Mouse (Mus musculus) kidney, embryonic 16.5 days (tissue): Measurements from ENCODE around the gene Slamf7. TPM values are rescaled to one million over a fixed set of nuclear protein-coding genes. Genes with fewer than 3 reads are reported as not detected.

Experiments used
- ATAC-seq: fragments of 200-750 bp; cut with Nextera tagmentation; 2 replicates; pipeline ENCODE4 v1.8.0; 2017; ENCODE audit warnings: moderate TSS enrichment; ENCODE audit not compliant: low FRiP score, low TSS enrichment
- H3K27ac ChIP-seq: fragments of 300-500 bp; sonication (generic); 2 replicates; pipeline ENCODE4 v1.5.1; 2014; ENCODE audit warnings: low read length
- H3K27me3 ChIP-seq: fragments of 300-500 bp; sonication (generic); 2 replicates; pipeline ENCODE4 v1.6.1; 2014; ENCODE audit warnings: low read length, control low read depth, mixed read lengths; ENCODE audit not compliant: insufficient read depth
- H3K36me3 ChIP-seq: fragments of 300-500 bp; sonication (generic); 2 replicates; pipeline ENCODE4 v1.6.1; 2014; ENCODE audit warnings: low read length, control low read depth, mixed read lengths; ENCODE audit not compliant: insufficient read depth
- H3K4me1 ChIP-seq: fragments of 300-500 bp; sonication (generic); 2 replicates; pipeline ENCODE4 v1.6.1; 2014; ENCODE audit warnings: low read length, control low read depth, mixed read lengths; ENCODE audit not compliant: insufficient read depth
- H3K4me2 ChIP-seq: fragments of 300-500 bp; sonication (generic); replicated peaks from 2 replicates; pipeline ENCODE4 v1.6.1; 2014; ENCODE audit warnings: low read depth, low read length
- H3K4me3 ChIP-seq: fragments of 300-500 bp; sonication (generic); 2 replicates; pipeline ENCODE4 v1.5.1; 2014; ENCODE audit warnings: mild to moderate bottlenecking, low read length
- H3K9ac ChIP-seq: fragments of 300-500 bp; sonication (generic); replicated peaks from 2 replicates; pipeline ENCODE4 v1.6.1; 2014; ENCODE audit warnings: low read length
- H3K9me3 ChIP-seq: fragments of 300-500 bp; sonication (generic); 2 replicates; pipeline ENCODE4 v1.6.1; 2016; ENCODE audit warnings: low read length, control low read depth
- whole genome bisulfite sequencing: fragments of 180-500 bp; shearing (Covaris S2); extraction: QIAGEN DNeasy Blood & Tissue Kit; methylation state at CpG from one replicate; pipeline ENCODE4 v1.1.7; 2014; 5-methylcytosine and 5-hydroxymethylcytosine counted together
- polyA plus RNA-seq: library from polyadenylated mRNA; unstranded; fragments of >200 nt; fragmentation: Nextera tagmentation; extraction: Ambion mirVana; gene quantifications from 2 replicates; pipeline ENCODE4 v1.2.1, GENCODE M21; 2015

Slamf7 gene
- polyA plus RNA-seq: not detected in 2 replicates

- H3K27me3 ChIP-seq: no peaks in the 10 kb centered on the region
- H3K36me3 ChIP-seq: no peaks in the 10 kb centered on the region
- no peak within 1 kb of the TSS for H3K27ac ChIP-seq
- no peak for ATAC-seq
- H3K4me1 ChIP-seq: no peaks in the 10 kb centered on the region
- H3K9me3 ChIP-seq: no peaks in the 10 kb centered on the region
- WGBS: 87% methylated on average over 5 of the region's 5 CpGs
- H3K4me3 ChIP-seq: no peak within 1 kb of the TSS
- no peak within 1 kb of the TSS for H3K4me2 ChIP-seq
- no peak within 1 kb of the TSS for H3K9ac ChIP-seq
Measured at GRCm38 (mm10) chr1:171652734-171653133, at the start of gene Slamf7. Gene Slamf7 (minus strand): TSS chr1:171653035.

GRCm38 (mm10) chr1:171698983-171699382 lies 46.1 kb upstream of the Slamf7 start:
- no peaks in the 10 kb centered on the region for H3K27me3 ChIP-seq
- no peaks in the 10 kb centered on the region for H3K36me3 ChIP-seq
- ATAC-seq: no peak
- no peak overlapping the region for H3K4me3 ChIP-seq
- WGBS: 19% methylated on average over 6 of the region's 6 CpGs
- H3K9ac ChIP-seq: no peak overlapping the region
- H3K9me3 ChIP-seq: no peaks in the 10 kb centered on the region
- H3K4me2 ChIP-seq: no peak overlapping the region
- H3K4me1 ChIP-seq: no peaks in the 10 kb centered on the region
- no peak overlapping the region for H3K27ac ChIP-seq

- ATAC-seq: no peak
- Histone ChIP-seq H3K4me1 (no peaks in the 10 kb centered on the region), H3K27me3 (no peaks in the 10 kb centered on the region), H3K4me2 (no peak overlapping the region), H3K27ac (no peak overlapping the region), H3K4me3 (no peak overlapping the region), H3K9ac (no peak overlapping the region), H3K9me3 (0 out of 2 replicates have a peak, but pooled peaks cover 3% of the 10 kb centered on the region), H3K36me3 (no peaks in the 10 kb centered on the region)
- WGBS: 73% methylated on average over 1 of the region's 1 CpGs
Measured at GRCm38 (mm10) chr1:171693918-171694317, 41.1 kb upstream of the Slamf7 start.

- no peak overlapping the region for H3K4me2 ChIP-seq
- no peak overlapping the region for H3K9ac ChIP-seq
- 75% methylated on average over 4 of the region's 4 CpGs for WGBS
- no peak for ATAC-seq
- H3K27me3 ChIP-seq: no peaks in the 10 kb centered on the region
- H3K36me3 ChIP-seq: no peaks in the 10 kb centered on the region
- H3K4me3 ChIP-seq: no peak overlapping the region
- no peaks in the 10 kb centered on the region for H3K4me1 ChIP-seq
- H3K27ac ChIP-seq: no peak overlapping the region
- no peaks in the 10 kb centered on the region for H3K9me3 ChIP-seq
Measured at GRCm38 (mm10) chr1:171687320-171687719, 34.5 kb upstream of the Slamf7 start.

- 88% methylated on average over 9 of the region's 9 CpGs for WGBS
- no peak overlapping the region for H3K4me2 ChIP-seq
- no peak overlapping the region for H3K27ac ChIP-seq
- no peaks in the 10 kb centered on the region for H3K4me1 ChIP-seq
- no peak overlapping the region for H3K4me3 ChIP-seq
- H3K9me3 ChIP-seq: no peaks in the 10 kb centered on the region
- H3K9ac ChIP-seq: no peak overlapping the region
- ATAC-seq: no peak
- H3K27me3 ChIP-seq: no peaks in the 10 kb centered on the region
- no peaks in the 10 kb centered on the region for H3K36me3 ChIP-seq
Measured at GRCm38 (mm10) chr1:171684923-171685322, 32.1 kb upstream of the Slamf7 start.

- no peaks in the 10 kb centered on the region for H3K9me3 ChIP-seq
- H3K4me2 ChIP-seq: no peak within 1 kb of the TSS
- 82% methylated on average over 14 of the region's 14 CpGs for WGBS
- H3K27me3 ChIP-seq: no peaks in the 10 kb centered on the region
- no peaks in the 10 kb centered on the region for H3K36me3 ChIP-seq
- no peak within 1 kb of the TSS for H3K4me3 ChIP-seq
- H3K4me1 ChIP-seq: no peaks in the 10 kb centered on the region
- ATAC-seq: no peak
- no peak within 1 kb of the TSS for H3K27ac ChIP-seq
- no peak within 1 kb of the TSS for H3K9ac ChIP-seq
Measured at GRCm38 (mm10) chr1:171681531-171682299, 28.9 kb upstream of the Slamf7 start, which contains the start of gene Cd48. Gene Cd48 (plus strand): TSS chr1:171682009.

GRCm38 (mm10) chr1:171681009-171681408 lies 28.2 kb upstream of the Slamf7 start:
- no peak overlapping the region for H3K4me3 ChIP-seq
- H3K27me3 ChIP-seq: no peaks in the 10 kb centered on the region
- no peak for ATAC-seq
- H3K27ac ChIP-seq: no peak overlapping the region
- no peak overlapping the region for H3K9ac ChIP-seq
- H3K4me1 ChIP-seq: no peaks in the 10 kb centered on the region
- no peaks in the 10 kb centered on the region for H3K36me3 ChIP-seq
- WGBS: 85% methylated on average over 7 of the region's 7 CpGs
- no peak overlapping the region for H3K4me2 ChIP-seq
- H3K9me3 ChIP-seq: no peaks in the 10 kb centered on the region

- H3K4me1 ChIP-seq: no peaks in the 10 kb centered on the region
- no peak overlapping the region for H3K27ac ChIP-seq
- H3K36me3 ChIP-seq: no peaks in the 10 kb centered on the region
- H3K4me3 ChIP-seq: no peak overlapping the region
- 68% methylated on average over 1 of the region's 1 CpGs for WGBS
- no peak overlapping the region for H3K4me2 ChIP-seq
- ATAC-seq: no peak
- H3K9me3 ChIP-seq: no peaks in the 10 kb centered on the region
- H3K27me3 ChIP-seq: no peaks in the 10 kb centered on the region
- H3K9ac ChIP-seq: no peak overlapping the region
Measured at GRCm38 (mm10) chr1:171677721-171678120, 24.9 kb upstream of the Slamf7 start.

- H3K9me3 ChIP-seq: no peaks in the 10 kb centered on the region
- 80% methylated on average over 1 of the region's 1 CpGs for WGBS
- H3K27me3 ChIP-seq: no peaks in the 10 kb centered on the region
- no peak overlapping the region for H3K4me2 ChIP-seq
- no peaks in the 10 kb centered on the region for H3K36me3 ChIP-seq
- ATAC-seq: no peak
- no peaks in the 10 kb centered on the region for H3K4me1 ChIP-seq
- no peak overlapping the region for H3K4me3 ChIP-seq
- no peak overlapping the region for H3K9ac ChIP-seq
- no peak overlapping the region for H3K27ac ChIP-seq
Measured at GRCm38 (mm10) chr1:171674467-171674866, 21.6 kb upstream of the Slamf7 start.

- Histone ChIP-seq H3K27me3 (no peaks in the 10 kb centered on the region), H3K4me2 (no peak overlapping the region), H3K9ac (no peak overlapping the region), H3K36me3 (no peaks in the 10 kb centered on the region), H3K4me3 (no peak overlapping the region), H3K9me3 (no peaks in the 10 kb centered on the region), H3K27ac (no peak overlapping the region), H3K4me1 (no peaks in the 10 kb centered on the region)
- 71% methylated on average over 5 of the region's 5 CpGs for WGBS
- ATAC-seq: no peak
Measured at GRCm38 (mm10) chr1:171672854-171673475, 20.1 kb upstream of the Slamf7 start.
